Mouse (Mus musculus) kidney, postnatal 14 days (tissue): ENCODE results near the gene Zfp292.

ENCODE experiments used
- DNase-seq: peaks from one replicate; pipeline ENCODE4 v3.0.0; 2022; ENCODE audit warnings: mixed read lengths

Zfp292 gene

GRCm38 (mm10) chr4:34786476-34786875, 96.3 kb downstream of the Zfp292 start:
- peak; percentile 14 for DNase-seq

DNA sequence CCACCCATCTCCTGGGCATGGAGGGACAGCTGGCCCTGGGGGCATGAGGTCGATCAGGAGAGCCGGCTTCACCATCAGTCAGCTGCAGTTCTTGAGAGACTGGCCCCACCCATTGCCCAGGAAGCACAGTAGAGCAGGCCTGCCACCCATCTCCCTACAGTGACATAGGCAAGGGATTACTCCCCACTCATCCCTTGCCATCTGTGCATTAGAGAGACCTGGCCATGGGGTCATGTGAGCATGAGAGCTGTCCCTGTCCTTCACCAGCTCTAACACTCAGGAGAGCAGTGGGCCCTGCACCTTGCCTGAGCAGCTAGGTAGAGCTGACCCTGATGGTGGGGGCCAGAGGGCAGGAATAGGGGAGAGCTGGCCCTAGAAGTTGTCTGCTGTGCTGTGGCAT, 97.1 kb downstream of the Zfp292 start:
- DNase-seq = no peak

DNA sequence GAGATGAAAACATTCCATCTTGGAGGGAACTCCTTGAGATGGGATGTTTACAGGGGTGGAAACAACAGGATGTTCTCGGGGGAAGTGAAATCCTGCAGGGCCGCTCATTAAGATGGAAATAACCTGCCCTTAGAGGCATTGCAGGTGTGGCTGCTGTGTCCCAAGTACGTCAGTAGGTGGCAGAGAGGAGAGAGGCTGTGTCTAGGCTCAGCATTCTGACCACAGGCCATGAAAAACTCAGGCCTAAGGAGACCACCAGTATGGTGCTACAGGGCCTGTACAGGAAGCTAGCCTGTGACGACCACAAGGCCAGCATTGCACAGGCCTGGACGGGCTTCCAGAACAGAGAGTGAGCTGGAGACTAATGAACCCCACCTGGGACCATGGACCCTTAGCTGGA, 97.9 kb downstream of the Zfp292 start:
- DNase-seq = no peak

DNA sequence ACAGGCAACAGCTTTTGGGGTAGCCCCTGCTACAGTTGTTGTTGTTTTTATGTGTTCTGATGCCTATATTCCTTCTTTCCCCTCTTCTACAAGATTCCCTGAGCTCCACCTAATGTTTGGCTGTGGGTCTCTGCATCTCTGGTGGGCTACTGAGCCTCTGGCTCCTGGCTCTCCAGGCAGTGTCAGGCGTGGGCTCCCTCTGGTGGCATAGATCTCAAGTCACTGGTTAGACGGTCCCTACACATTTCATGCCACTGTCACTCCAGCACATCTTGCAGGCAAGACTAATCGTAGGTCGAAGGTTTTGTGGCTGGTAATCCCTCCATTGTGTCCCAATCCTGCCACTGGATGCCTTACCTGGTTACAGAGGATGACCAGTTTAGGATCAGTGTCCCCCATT, 100.0 kb downstream of the Zfp292 start:
- peak; percentile 17 for DNase-seq

GRCm38 (mm10) chr4:34777677-34778527, 104.9 kb downstream of the Zfp292 start, which contains the start of gene Smim8:
Gene Smim8 (minus strand): TSS chr4:34778423.
- DNase-seq = peak; percentile 94

GRCm38 (mm10) chr4:34771652-34772371, 110.9 kb downstream of the Zfp292 start:
- DNase-seq = no peak

DNA sequence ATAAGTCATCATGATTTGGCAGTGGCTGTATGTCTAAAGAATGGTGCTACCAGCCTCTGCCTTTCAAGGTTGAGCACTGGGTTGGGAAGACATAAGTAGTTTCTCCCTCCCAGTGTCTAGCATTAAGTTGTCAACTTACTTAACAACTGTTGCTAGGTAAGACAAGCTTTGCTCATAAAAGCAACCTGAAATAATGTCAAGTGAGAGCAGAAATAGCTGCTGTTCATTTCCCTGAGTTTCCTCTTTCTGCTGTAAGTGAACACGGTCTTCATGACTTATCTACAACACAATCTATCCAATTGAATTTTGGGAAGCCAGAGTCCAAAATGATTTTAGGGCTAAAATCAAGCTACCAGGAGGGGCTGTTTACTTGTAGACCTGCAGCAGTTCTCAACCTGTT, 126.6 kb downstream of the Zfp292 start, which contains the start of gene Gm136:
TSS of gene Gm136 (minus strand) at position 101 of the 400 bp plus-strand sequence.
- DNase-seq = no peak
